Mouse (Mus musculus) G1E (cell line): ENCODE results near the gene Tnnc2. TPM values are rescaled to one million over a fixed set of nuclear protein-coding genes. Genes with fewer than 3 reads are reported as not detected.

Experiments
- ATAC-seq: 2 replicates; pipeline ENCODE4 v1.8.0; 2016; ENCODE audit warnings: mild to moderate bottlenecking; ENCODE audit not compliant: insufficient number of reproducible peaks, poor library complexity, low FRiP score, severe bottlenecking; ENCODE audit errors: extremely low read depth
- DNase-seq: peaks from one replicate; pipeline ENCODE4 v3.0.0; 2012; ENCODE audit warnings: low spot score
- H3K27me3 ChIP-seq: 2 replicates; pipeline ENCODE4 v1.6.1; 2012; ENCODE audit warnings: mild to moderate bottlenecking, low read length, inconsistent platforms; ENCODE audit not compliant: insufficient read depth
- H3K36me3 ChIP-seq: replicated peaks from 2 replicates; pipeline ENCODE3; 2012; ENCODE audit warnings: mild to moderate bottlenecking, inconsistent platforms
- H3K4me1 ChIP-seq: 2 replicates; pipeline ENCODE4 v1.6.1; 2012; ENCODE audit warnings: low read depth, low read length, inconsistent platforms, mixed read lengths; ENCODE audit not compliant: insufficient read depth
- H3K4me3 ChIP-seq: 2 replicates; pipeline ENCODE4 v1.5.1; 2012; ENCODE audit warnings: low read depth, mild to moderate bottlenecking, inconsistent platforms, low read length, moderate library complexity, mixed read lengths
- H3K9me3 ChIP-seq: replicated peaks from 2 replicates; pipeline ENCODE4 v1.6.1; 2012; ENCODE audit warnings: inconsistent platforms
- CTCF ChIP-seq: IDR thresholded peaks from 2 replicates; pipeline ENCODE4 v1.5.1; 2012; ENCODE audit warnings: low read depth, low read length, inconsistent platforms, mixed read lengths
- GATA1 ChIP-seq: IDR thresholded peaks from 2 replicates; pipeline ENCODE4 v1.6.1; 2012; ENCODE audit warnings: borderline replicate concordance, low read length, inconsistent platforms, mixed read lengths
- GATA2 ChIP-seq: IDR thresholded peaks from 2 replicates; pipeline ENCODE4 v1.6.1; 2012; ENCODE audit warnings: low read depth, low read length, inconsistent platforms, borderline replicate concordance
- POLR2AphosphoS5 ChIP-seq: IDR thresholded peaks from 2 replicates; pipeline ENCODE4 v1.6.1; 2012; ENCODE audit warnings: low read depth, low read length, inconsistent platforms; ENCODE audit not compliant: insufficient replicate concordance
- TAL1 ChIP-seq: conservative IDR thresholded peaks from 2 replicates; pipeline ENCODE4 v1.6.1; 2012; ENCODE audit warnings: low read depth, low read length, inconsistent platforms, mixed read lengths
- polyA plus RNA-seq: library from polyadenylated mRNA; stranded (reverse); fragments of >175 nt; gene quantifications from 2 replicates; pipeline ENCODE4 v1.2.3, GENCODE M21; 2012
- total RNA-seq, 2 experiments: library from RNA; stranded (forward) in 1 of 2; stranded (reverse) in 1 of 2; fragments of 200-1000 nt in 1 of 2; fragments of >200 nt in 1 of 2; fragmentation: Nextera tagmentation in 1 of 2; gene quantifications; 2 replicates each; pipeline ENCODE4 v1.2.3; 2014 to 2017

Gene Tnnc2
- total and polyA plus RNA-seq, 3 experiments, result not detected

DNA sequence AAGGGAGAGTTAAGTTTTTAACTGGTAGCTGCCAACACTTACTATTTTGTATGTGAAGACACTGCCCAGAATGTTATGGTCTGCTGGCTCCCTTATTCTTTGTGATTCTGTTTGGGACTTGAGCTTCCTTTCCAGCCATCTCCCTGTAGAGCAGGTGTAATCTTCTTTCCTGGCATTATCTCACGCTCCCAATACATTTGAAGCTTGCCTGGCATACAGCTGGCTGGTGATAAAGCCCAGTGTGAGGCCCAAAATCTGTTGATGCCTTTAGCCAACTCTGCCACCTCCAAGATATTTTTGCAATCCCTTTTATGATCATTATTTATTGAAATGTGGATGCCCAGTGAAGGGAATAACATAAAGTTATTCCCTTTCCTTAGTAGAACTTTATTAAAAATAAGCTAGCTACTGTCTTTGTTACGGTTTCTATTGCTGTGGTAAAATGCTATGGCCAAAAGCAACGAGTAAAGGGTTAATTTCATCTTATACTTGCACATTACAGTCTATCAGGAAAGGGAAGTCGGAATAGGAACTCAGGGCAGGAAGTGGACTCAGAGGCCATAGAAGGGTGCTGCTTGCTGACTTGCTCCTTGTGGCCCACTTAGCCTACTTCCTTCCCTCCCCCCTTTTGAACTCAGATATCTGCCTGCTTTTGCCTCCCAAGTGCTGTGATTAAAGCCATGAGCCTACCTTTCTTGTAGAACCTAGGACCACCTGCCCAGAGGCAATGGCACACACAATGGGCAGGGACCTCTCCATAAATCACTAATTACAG is 19.5 kb downstream of the Tnnc2 start:
- Histone ChIP-seq H3K4me3 (no peak overlapping the region), H3K36me3 (peaks cover 95% of the 10 kb centered on the region)
- no peak for TF ChIP-seq TAL1
- no peak for TF ChIP-seq CTCF
- no peak for TF ChIP-seq GATA2
- TF ChIP-seq GATA1, result no peak
- no peak for TF ChIP-seq POLR2AphosphoS5

DNA sequence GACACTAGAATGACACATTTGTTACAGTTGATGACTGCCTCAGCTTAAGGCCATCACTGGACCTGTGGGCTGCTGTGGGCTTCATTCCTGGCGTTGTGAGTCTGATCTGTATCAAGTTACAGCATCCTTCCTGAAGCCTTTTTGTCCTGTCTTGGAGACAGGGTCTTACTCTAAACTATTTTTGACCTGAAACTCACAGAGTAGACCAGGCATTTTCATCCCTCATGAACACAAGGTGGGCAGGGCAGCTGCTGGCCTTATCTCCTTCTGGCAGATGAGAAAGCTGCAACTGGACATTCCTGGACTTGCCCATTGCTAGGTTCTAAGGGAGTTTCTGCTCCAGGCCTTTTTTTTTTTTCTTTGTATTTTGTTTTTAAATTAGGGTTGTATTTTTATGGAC is 21.1 kb downstream of the Tnnc2 start:
- Histone ChIP-seq H3K36me3 (peaks cover 100% of the 10 kb centered on the region), H3K9me3 (no peaks in the 10 kb centered on the region), H3K4me1 (peaks cover 33% of the 10 kb centered on the region), H3K27me3 (no peaks in the 10 kb centered on the region), H3K4me3 (no peak overlapping the region)
- ATAC-seq, result no peak
- TF ChIP-seq POLR2AphosphoS5 (no peak), TAL1 (no peak), GATA2 (no peak), GATA1 (no peak), CTCF (no peak)
- DNase-seq, result no peak

More for the DNA sequence above, 19.5 kb downstream of the Tnnc2 start:
- ATAC-seq (no peak), DNase-seq (no peak)
- Histone ChIP-seq H3K9me3 (no peaks in the 10 kb centered on the region), H3K27me3 (no peaks in the 10 kb centered on the region), H3K4me1 (peaks cover 33% of the 10 kb centered on the region)

DNA sequence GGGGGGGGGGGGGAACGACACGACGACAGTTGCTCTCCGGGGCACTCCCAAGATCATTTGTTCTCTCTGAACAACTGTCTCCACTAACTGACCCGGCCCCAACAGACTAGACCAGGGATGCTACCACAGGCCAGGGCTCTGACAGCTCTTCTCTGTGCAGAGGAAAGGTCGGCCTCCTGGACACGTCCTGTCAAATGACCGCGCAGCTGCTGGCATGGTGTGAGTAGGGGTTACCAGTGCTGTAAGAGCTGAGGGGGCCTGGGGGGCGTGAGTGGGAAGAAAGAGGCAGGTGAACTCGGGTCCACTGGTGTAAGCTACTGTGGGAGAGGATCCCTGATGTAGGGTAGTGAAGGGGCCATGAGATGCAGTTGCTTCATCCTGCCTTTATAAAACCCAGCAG is 21.9 kb downstream of the Tnnc2 start:
- no peaks in the 10 kb centered on the region for H3K27me3 ChIP-seq
- ATAC-seq (no peak), DNase-seq (no peak)
- TF ChIP-seq GATA1, result no peak
- peaks cover 30% of the 10 kb centered on the region for H3K4me1 ChIP-seq
- peaks cover 100% of the 10 kb centered on the region for H3K36me3 ChIP-seq
- H3K4me3 ChIP-seq, result no peak overlapping the region
- H3K9me3 ChIP-seq, result no peaks in the 10 kb centered on the region

DNA sequence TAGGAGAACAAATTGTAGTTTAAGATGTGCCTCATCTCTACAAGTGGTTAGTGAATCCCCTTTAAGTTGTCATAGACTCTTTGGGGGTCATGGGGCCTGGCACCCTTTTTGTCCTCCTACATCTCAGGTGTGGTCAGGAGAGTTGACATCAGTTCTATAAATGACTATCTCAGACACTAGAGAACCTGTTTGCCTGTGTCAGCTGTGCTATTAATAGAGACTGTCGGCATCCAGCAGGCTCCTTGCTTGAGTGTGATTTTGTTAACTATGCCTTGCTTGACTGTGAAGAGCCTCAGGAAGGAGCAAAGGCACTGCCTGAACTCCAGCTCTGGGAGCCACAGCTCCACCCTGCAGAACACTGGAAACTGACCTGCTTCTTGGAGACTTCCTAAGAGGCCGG is 25.0 kb downstream of the Tnnc2 start:
- peaks cover 16% of the 10 kb centered on the region for H3K4me1 ChIP-seq
- ATAC-seq (no peak), DNase-seq (no peak)
- no peaks in the 10 kb centered on the region for H3K9me3 ChIP-seq
- H3K27me3 ChIP-seq, result no peaks in the 10 kb centered on the region
- no peak overlapping the region for H3K4me3 ChIP-seq
- TF ChIP-seq CTCF (no peak), TAL1 (no peak), GATA1 (no peak), POLR2AphosphoS5 (no peak), GATA2 (no peak)
- H3K36me3 ChIP-seq, result peaks cover 100% of the 10 kb centered on the region

DNA sequence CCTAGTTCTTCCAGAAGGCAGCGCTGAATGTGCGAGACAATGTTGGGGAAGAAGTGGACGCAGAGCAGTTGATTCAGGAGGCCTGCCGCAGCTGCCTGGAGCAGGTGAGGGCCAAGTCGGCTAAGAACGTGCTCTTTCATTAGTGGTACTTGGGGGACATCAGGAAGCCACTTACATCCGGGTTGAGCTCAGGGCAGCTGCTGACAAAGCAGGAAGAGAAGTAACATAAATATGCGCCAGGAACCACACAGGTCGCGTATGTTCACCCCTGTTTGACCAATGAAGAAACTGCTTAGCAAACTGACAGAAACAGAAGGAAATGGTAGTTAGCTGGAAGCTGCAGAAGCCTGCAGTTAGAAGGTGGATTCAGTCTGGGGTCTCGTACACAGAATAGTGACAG is 25.7 kb downstream of the Tnnc2 start:
- DNase-seq, result no peak
- TF ChIP-seq GATA1 (no peak), TAL1 (no peak), POLR2AphosphoS5 (no peak), GATA2 (no peak), CTCF (no peak)
- ATAC-seq, result no peak
- Histone ChIP-seq H3K9me3 (no peaks in the 10 kb centered on the region), H3K4me1 (peaks cover 16% of the 10 kb centered on the region), H3K27me3 (no peaks in the 10 kb centered on the region), H3K36me3 (peaks cover 99% of the 10 kb centered on the region), H3K4me3 (no peak overlapping the region)

DNA sequence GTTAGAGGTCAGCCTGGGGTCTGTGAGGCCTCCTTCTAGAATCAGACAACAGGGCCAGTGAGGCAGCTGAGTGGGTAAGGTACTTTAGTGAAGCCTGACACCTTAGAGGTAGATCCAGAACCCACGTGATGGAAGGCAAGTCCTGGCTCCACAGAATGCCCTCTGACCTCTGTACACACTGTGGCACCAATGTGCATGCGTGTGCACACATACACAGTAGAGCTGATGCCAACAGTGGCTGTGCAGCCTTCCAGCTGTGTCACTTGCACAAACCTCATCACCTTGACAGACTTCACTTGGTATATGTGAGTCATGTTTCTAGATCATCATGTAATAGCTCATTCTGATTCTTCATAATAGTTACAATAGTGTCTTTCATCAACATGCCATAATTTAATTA is 27.3 kb downstream of the Tnnc2 start:
- Histone ChIP-seq H3K4me1 (peaks cover 11% of the 10 kb centered on the region), H3K4me3 (no peak overlapping the region), H3K9me3 (no peaks in the 10 kb centered on the region), H3K36me3 (peaks cover 99% of the 10 kb centered on the region), H3K27me3 (no peaks in the 10 kb centered on the region)
- ATAC-seq (no peak), DNase-seq (no peak)
- TF ChIP-seq GATA1 (no peak), GATA2 (no peak), TAL1 (no peak), CTCF (no peak), POLR2AphosphoS5 (no peak)
